Mouse (Mus musculus) adrenal gland (tissue): ENCODE data around the gene Gm21698.
"Not testable (repeated sequence)": the region's sequence is repeated elsewhere in the genome, so short reads cannot be mapped to it uniquely, and the experiment has no call there.

Experiments used
- intact Hi-C: fragments of 180-260 bp; cut with DNase I; formaldehyde crosslinking; loops from one replicate; pipeline ENCODE4 v1.15.1; 2025
- long read RNA-seq, 2 experiments: library from polyadenylated mRNA; unstranded; transcript quantifications; one replicate each; pipeline ENCODE4 v2.0.0; 2020; ENCODE audit warnings: borderline replicate concordance in 1 of 2; ENCODE audit not compliant: insufficient replicate concordance in 1 of 2

Gene Gm21698
- long read RNA-seq, experiment 1, result 0 reads
- long read RNA-seq, experiment 2, result 0 reads

GRCm38 (mm10) chr5:25988550-25988949 is at the start of gene Gm21698:
Gm21698 (minus strand) TSS chr5:25988650.
- intact Hi-C loops, result not testable (repeated sequence)

GRCm38 (mm10) chr5:26022816-26023215 is 34.4 kb upstream of the Gm21698 start, which contains the start of gene Gm5862:
Gm5862 (minus strand) TSS chr5:26022916.
- intact Hi-C loops, result not testable (repeated sequence)

GRCm38 (mm10) chr5:26007697-26008096 is 19.2 kb upstream of the Gm21698 start:
- intact Hi-C loops, result not testable (repeated sequence)

- intact Hi-C loops, result not testable (repeated sequence)
These were observed 18.7 kb upstream of the Gm21698 start for GRCm38 (mm10) chr5:26006937-26007695.

GRCm38 (mm10) chr5:26004698-26005097 is 16.2 kb upstream of the Gm21698 start, which contains the start of gene Gm1979:
Gm1979 (minus strand) TSS chr5:26004798.
- intact Hi-C loops, result not testable (repeated sequence)

- intact Hi-C loops, result not testable (repeated sequence)
These were observed 15.9 kb downstream of the Gm21698 start, which contains the start of gene Gm21680 for GRCm38 (mm10) chr5:25972563-25972962. Gm21680 (minus strand) TSS chr5:25972663.

- intact Hi-C loops, result not testable (repeated sequence)
These were observed 31.4 kb downstream of the Gm21698 start for GRCm38 (mm10) chr5:25957050-25957449.

GRCm38 (mm10) chr5:25956611-25957010 is 31.8 kb downstream of the Gm21698 start:
- intact Hi-C loops, result not testable (repeated sequence)

- intact Hi-C loops, result not testable (repeated sequence)
These were observed 34.1 kb downstream of the Gm21698 start, which contains the start of gene Gm21671 for GRCm38 (mm10) chr5:25954317-25954716. Gm21671 (minus strand) TSS chr5:25954417.

- intact Hi-C loops, result not testable (repeated sequence)
These were observed 43.1 kb downstream of the Gm21698 start for GRCm38 (mm10) chr5:25945391-25945790.

GRCm38 (mm10) chr5:25942281-25942680 is 46.2 kb downstream of the Gm21698 start, which contains the start of gene Gm21663:
Gm21663 (minus strand) TSS chr5:25942381.
- intact Hi-C loops, result not testable (repeated sequence)
